ENCODE assay signal across 12 mouse cellular contexts in the genomic region with DNA sequence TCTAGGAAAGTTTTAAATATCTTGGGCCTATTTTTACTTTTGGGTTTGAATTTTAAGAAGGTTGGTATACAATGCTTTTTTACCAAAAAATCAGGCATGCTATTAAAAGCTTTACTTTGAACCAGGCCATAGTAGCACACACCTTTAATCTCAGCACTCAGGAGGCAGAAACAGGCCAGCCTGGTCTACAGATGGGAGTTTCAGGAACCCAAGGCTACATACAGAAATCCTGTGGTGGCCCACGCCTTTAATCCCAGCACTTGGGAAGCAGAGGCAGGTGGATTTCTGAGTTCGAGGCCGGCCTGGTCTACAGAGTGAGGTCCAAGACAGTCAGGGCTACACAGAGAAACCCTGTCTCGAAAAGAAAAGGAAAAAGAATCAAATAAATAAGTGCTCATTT. TPM values are rescaled to one million over a fixed set of nuclear protein-coding genes. Genes with fewer than 3 reads are reported as not detected.
DNase-seq lines count a peak whose midpoint lies in the region; ATAC-seq and TF ChIP-seq lines count a peak whose summit lies in the region.
"Had no signal": no experiment of that assay in that cellular context is flagged by ENCODE, and none has a peak within 500 bp of the region (broad histone marks: within the 10 kb centered on the region; RNA-seq: fewer than 3 reads in every experiment).

No protein-coding gene starts in this region.

- no peak for DNase-seq in heart, embryonic 10.5 days (ENCODE audit: low spot score)
- no peak for DNase-seq in heart, adult 18-20 months
- DNase-seq in 3134 (ENCODE audit: extremely low read depth, insufficient read length, low spot score) = peak; percentile 36
- no peak for DNase-seq in limb, embryonic 14.5 days (ENCODE audit: low spot score)
- DNase-seq in spleen, adult 18-20 months = no peak
- no peak for DNase-seq in frontal cortex, postnatal 36 days (ENCODE audit: low spot score in 2 of 2)
- DNase-seq: adrenal gland, postnatal 36 days; lung, postnatal 36 days had no signal

- H3K27ac ChIP-seq in heart, embryonic 10.5 days = peak overlapping the region; percentile 89
- peak overlapping the region; percentile 94 for H3K27ac ChIP-seq in forebrain, embryonic 12.5 days
- H3K27ac ChIP-seq in limb, embryonic 14.5 days (replicated peaks; ENCODE audit: low read depth, low read length) = peak overlapping the region; percentile 89

- no peak overlapping the region for H3K9ac ChIP-seq in forebrain, embryonic 12.5 days
- no peak overlapping the region for H3K9ac ChIP-seq in limb, embryonic 14.5 days (ENCODE audit: low read depth, low read length, severe bottlenecking)

- H3K36me3 ChIP-seq in heart, embryonic 10.5 days = no peaks in the 10 kb centered on the region
- H3K36me3 ChIP-seq in forebrain, embryonic 12.5 days (replicated peaks) = no peaks in the 10 kb centered on the region
- H3K36me3 ChIP-seq in limb, embryonic 14.5 days (ENCODE audit: control insufficient read depth, insufficient read depth, low read length) = no peaks in the 10 kb centered on the region

- ATAC-seq in forebrain, embryonic 12.5 days (ENCODE audit: low FRiP score) = no peak
- no peak for ATAC-seq in limb, embryonic 14.5 days (ENCODE audit: low FRiP score, low read depth)
- ATAC-seq in granulocyte monocyte progenitor cell, adult 5-6 weeks (replicated peaks; ENCODE audit: poor library complexity, severe bottlenecking) = no peak
- ATAC-seq: CD4-positive, CD25-positive, alpha-beta regulatory T cell, adult 4 months had no signal

- peak overlapping the region; percentile 51; the same call in 1 of the 2 replicates for H3K4me2 ChIP-seq in forebrain, embryonic 12.5 days
- peak overlapping the region; percentile 44; the same call in 1 of the 2 replicates for H3K4me2 ChIP-seq in limb, embryonic 14.5 days (replicated peaks; ENCODE audit: low read depth, low read length, severe bottlenecking)

- no peaks in the 10 kb centered on the region for H3K27me3 ChIP-seq in heart, embryonic 10.5 days (ENCODE audit: insufficient read depth, poor library complexity, severe bottlenecking)
- no peaks in the 10 kb centered on the region for H3K27me3 ChIP-seq in forebrain, embryonic 12.5 days
- H3K27me3 ChIP-seq in limb, embryonic 14.5 days (ENCODE audit: control insufficient read depth, insufficient read depth, low read length) = no peaks in the 10 kb centered on the region

- no peaks in the 10 kb centered on the region for H3K9me3 ChIP-seq in heart, embryonic 10.5 days
- H3K9me3 ChIP-seq in forebrain, embryonic 12.5 days = no peaks in the 10 kb centered on the region
- H3K9me3 ChIP-seq in limb, embryonic 14.5 days (ENCODE audit: control insufficient read depth, low read length) = no peaks in the 10 kb centered on the region

- H3K4me1 ChIP-seq in heart, embryonic 10.5 days = peaks cover 23% of the 10 kb centered on the region
- peaks cover 23% of the 10 kb centered on the region for H3K4me1 ChIP-seq in forebrain, embryonic 12.5 days
- H3K4me1 ChIP-seq in limb, embryonic 14.5 days (ENCODE audit: control insufficient read depth, insufficient read depth, low read length) = peaks cover 8% of the 10 kb centered on the region

- H3K4me3 ChIP-seq in heart, embryonic 10.5 days = no peak overlapping the region
- H3K4me3 ChIP-seq in forebrain, embryonic 12.5 days (replicated peaks) = no peak overlapping the region
- no peak overlapping the region for H3K4me3 ChIP-seq in limb, embryonic 14.5 days (replicated peaks; ENCODE audit: low read length)

- 85% methylated on average over 4 of the region's 4 CpGs for WGBS in heart, embryonic 10.5 days
- WGBS in forebrain, embryonic 12.5 days = 80% methylated on average over 4 of the region's 4 CpGs
- 85% methylated on average over 4 of the region's 4 CpGs for WGBS in limb, embryonic 14.5 days

- TF ChIP-seq POLR2A in limb, embryonic 14.5 days (IDR thresholded peaks at IDR 0.05; ENCODE audit: borderline replicate concordance, extremely low read depth, insufficient read depth, insufficient read length) = no peak

RNA-seq across cellular contexts. Expression of a gene that starts 0.9 kb away (rescaled TPM):
- polyA plus RNA-seq in heart, embryonic 10.5 days (2016; fragmentation: Nextera tagmentation; extraction: Ambion mirVana) = 17.8 and 25.8 TPM in 2 replicates
- total RNA-seq in heart, adult 18-20 months (2021) = 10 to 100 TPM; 16.8 to 21.7 TPM
- polyA plus RNA-seq in forebrain, embryonic 12.5 days (2016; fragmentation: Nextera tagmentation; extraction: Ambion mirVana) = 94.8 and 111 TPM in 2 replicates
- polyA plus RNA-seq in limb, embryonic 14.5 days (2012; rRNA removed) = 85.3 and 112 TPM in 2 replicates
- polyA plus RNA-seq in limb, embryonic 14.5 days (2014; fragmentation: Nextera tagmentation; extraction: Ambion mirVana) = 63.1 and 72.3 TPM in 2 replicates
- total RNA-seq in granulocyte monocyte progenitor cell, adult 5-6 weeks (2014; fragmentation: Nextera tagmentation) = 61.4 and 193 TPM in 2 replicates
- 408 and 566 TPM in 2 replicates for total RNA-seq in granulocyte monocyte progenitor cell, adult 5-6 weeks (2017)

RNA-seq across cellular contexts. Expression of a gene that starts 2.0 kb away (rescaled TPM):
- 3.8 and 7.7 TPM in 2 replicates for polyA plus RNA-seq in heart, embryonic 10.5 days (2016; fragmentation: Nextera tagmentation; extraction: Ambion mirVana)
- total RNA-seq in heart, adult 18-20 months (2021) = 10 to 100 TPM; 30.7 to 37.2 TPM
- 22.9 and 28.6 TPM in 2 replicates for polyA plus RNA-seq in forebrain, embryonic 12.5 days (2016; fragmentation: Nextera tagmentation; extraction: Ambion mirVana)
- polyA plus RNA-seq in limb, embryonic 14.5 days (2012; rRNA removed) = 14.3 and 15.4 TPM in 2 replicates
- 15.5 and 16.1 TPM in 2 replicates for polyA plus RNA-seq in limb, embryonic 14.5 days (2014; fragmentation: Nextera tagmentation; extraction: Ambion mirVana)
- total RNA-seq in granulocyte monocyte progenitor cell, adult 5-6 weeks (2014; fragmentation: Nextera tagmentation) = 530 and 902 TPM in 2 replicates
- 6,305 and 6,740 TPM in 2 replicates for total RNA-seq in granulocyte monocyte progenitor cell, adult 5-6 weeks (2017)

RNA-seq across cellular contexts. Expression of a gene that starts 4.4 kb away (rescaled TPM):
- 2.1 and 2.8 TPM in 2 replicates for polyA plus RNA-seq in heart, embryonic 10.5 days (2016; fragmentation: Nextera tagmentation; extraction: Ambion mirVana)
- 10 to 100 TPM; 12.0 to 13.7 TPM for total RNA-seq in heart, adult 18-20 months (2021)
- polyA plus RNA-seq in forebrain, embryonic 12.5 days (2016; fragmentation: Nextera tagmentation; extraction: Ambion mirVana) = 16.1 and 19.5 TPM in 2 replicates
- 5.9 and 6.4 TPM in 2 replicates for polyA plus RNA-seq in limb, embryonic 14.5 days (2012; rRNA removed)
- polyA plus RNA-seq in limb, embryonic 14.5 days (2014; fragmentation: Nextera tagmentation; extraction: Ambion mirVana) = 8.5 and 11.1 TPM in 2 replicates
- total RNA-seq in granulocyte monocyte progenitor cell, adult 5-6 weeks (2014; fragmentation: Nextera tagmentation) = 26.9 and 57.4 TPM in 2 replicates
- 89.6 and 103 TPM in 2 replicates for total RNA-seq in granulocyte monocyte progenitor cell, adult 5-6 weeks (2017)

RNA-seq across cellular contexts. Expression of a gene that starts 21.1 kb away (rescaled TPM):
- polyA plus RNA-seq in heart, embryonic 10.5 days (2016; fragmentation: Nextera tagmentation; extraction: Ambion mirVana) = 0.41 and 0.60 TPM in 2 replicates
- not detected for total RNA-seq in heart, adult 18-20 months (2021)
- polyA plus RNA-seq in forebrain, embryonic 12.5 days (2016; fragmentation: Nextera tagmentation; extraction: Ambion mirVana) = not detected in 2 replicates
- polyA plus RNA-seq in limb, embryonic 14.5 days (2012; rRNA removed) = not detected in 2 replicates
- polyA plus RNA-seq in limb, embryonic 14.5 days (2014; fragmentation: Nextera tagmentation; extraction: Ambion mirVana) = 0.66 and 2.4 TPM in 2 replicates
- 2.6 TPM in 1 of 2 replicates, not detected in the other for total RNA-seq in granulocyte monocyte progenitor cell, adult 5-6 weeks (2014; fragmentation: Nextera tagmentation)
- 3.9 TPM in 1 of 2 replicates, not detected in the other for total RNA-seq in granulocyte monocyte progenitor cell, adult 5-6 weeks (2017)
- total RNA-seq: adrenal gland, postnatal 36 days; gastrocnemius, adult 18-20 months had no signal
- polyA plus RNA-seq: CD4-positive, CD25-positive, alpha-beta regulatory T cell, adult 4 months had no signal

RNA-seq across cellular contexts. Expression of a gene that starts 22.2 kb away (rescaled TPM):
- 8.3 and 9.5 TPM in 2 replicates for polyA plus RNA-seq in heart, embryonic 10.5 days (2016; fragmentation: Nextera tagmentation; extraction: Ambion mirVana)
- total RNA-seq in heart, adult 18-20 months (2021) = 10 to 100 TPM in 1 of 2 experiments, 1 to 10 TPM in 1; 9.3 to 14.7 TPM
- 18.5 and 21.0 TPM in 2 replicates for polyA plus RNA-seq in forebrain, embryonic 12.5 days (2016; fragmentation: Nextera tagmentation; extraction: Ambion mirVana)
- polyA plus RNA-seq in limb, embryonic 14.5 days (2012; rRNA removed) = 44.2 and 73.5 TPM in 2 replicates
- 18.1 and 21.2 TPM in 2 replicates for polyA plus RNA-seq in limb, embryonic 14.5 days (2014; fragmentation: Nextera tagmentation; extraction: Ambion mirVana)
- 15.5 and 20.3 TPM in 2 replicates for total RNA-seq in granulocyte monocyte progenitor cell, adult 5-6 weeks (2014; fragmentation: Nextera tagmentation)
- 5,091 and 8,727 TPM in 2 replicates for total RNA-seq in granulocyte monocyte progenitor cell, adult 5-6 weeks (2017)
